In genomic region chr4:140330138-140330537, GRCm38 (mm10) we compare ENCODE assay signal across 21 mouse cellular contexts.
DNase-seq lines count a peak whose midpoint lies in the region; ATAC-seq and TF ChIP-seq lines count a peak whose summit lies in the region.
"Had no signal": no experiment of that assay in that cellular context is flagged by ENCODE, and none has a peak within 500 bp of the region (broad histone marks: within the 10 kb centered on the region; RNA-seq: fewer than 3 reads in every experiment).

No protein-coding gene starts in this region.

- H3K9ac ChIP-seq in hindbrain, embryonic 15.5 days = no peak overlapping the region
- H3K9ac ChIP-seq in hindbrain, embryonic 13.5 days = no peak overlapping the region
- H3K9ac ChIP-seq in forebrain, embryonic 12.5 days = no peak overlapping the region
- H3K9ac ChIP-seq in forebrain, embryonic 15.5 days (replicated peaks) = no peak overlapping the region
- H3K9ac ChIP-seq in kidney, embryonic 16.5 days (replicated peaks; ENCODE audit: low read length) = no peak overlapping the region
- H3K9ac ChIP-seq: heart, embryonic 13.5 days had no signal

- H3K4me1 ChIP-seq in hindbrain, embryonic 15.5 days (replicated peaks) = peaks cover 13% of the 10 kb centered on the region
- H3K4me1 ChIP-seq in hindbrain, embryonic 13.5 days (replicated peaks) = peaks cover 15% of the 10 kb centered on the region
- peaks cover 7% of the 10 kb centered on the region; the same call in 1 of the 2 replicates for H3K4me1 ChIP-seq in forebrain, embryonic 12.5 days
- H3K4me1 ChIP-seq in forebrain, embryonic 15.5 days = peaks cover 17% of the 10 kb centered on the region
- no peaks in the 10 kb centered on the region for H3K4me1 ChIP-seq in kidney, embryonic 16.5 days (ENCODE audit: insufficient read depth, low read length)
- H3K4me1 ChIP-seq: heart, embryonic 10.5 days; heart, embryonic 13.5 days had no signal

- no peak overlapping the region for H3K4me2 ChIP-seq in hindbrain, embryonic 15.5 days
- no peak overlapping the region for H3K4me2 ChIP-seq in hindbrain, embryonic 13.5 days
- no peak overlapping the region for H3K4me2 ChIP-seq in forebrain, embryonic 12.5 days
- H3K4me2 ChIP-seq in forebrain, embryonic 15.5 days (replicated peaks) = no peak overlapping the region
- no peak overlapping the region for H3K4me2 ChIP-seq in kidney, embryonic 16.5 days (replicated peaks; ENCODE audit: low read depth, low read length)
- H3K4me2 ChIP-seq: heart, embryonic 13.5 days had no signal

- no peak overlapping the region for H3K4me3 ChIP-seq in hindbrain, embryonic 15.5 days
- no peak overlapping the region for H3K4me3 ChIP-seq in hindbrain, embryonic 13.5 days
- H3K4me3 ChIP-seq in forebrain, embryonic 12.5 days (replicated peaks) = no peak overlapping the region
- no peak overlapping the region for H3K4me3 ChIP-seq in forebrain, embryonic 15.5 days
- no peak overlapping the region for H3K4me3 ChIP-seq in kidney, embryonic 16.5 days (ENCODE audit: low read length)
- H3K4me3 ChIP-seq: heart, adult 2 months; heart, embryonic 10.5 days; heart, embryonic 13.5 days had no signal

- H3K27ac ChIP-seq in hindbrain, embryonic 15.5 days (replicated peaks) = peak overlapping the region; percentile 39; the same call in 1 of the 2 replicates
- no peak overlapping the region; the same call in 1 of the 2 replicates for H3K27ac ChIP-seq in hindbrain, embryonic 13.5 days
- no peak overlapping the region for H3K27ac ChIP-seq in forebrain, embryonic 12.5 days
- peak overlapping the region; percentile 13; the same call in 1 of the 2 replicates for H3K27ac ChIP-seq in forebrain, embryonic 15.5 days (replicated peaks)
- H3K27ac ChIP-seq in kidney, embryonic 16.5 days (ENCODE audit: low read length) = no peak overlapping the region
- H3K27ac ChIP-seq: heart, adult 2 months; heart, embryonic 10.5 days; heart, embryonic 13.5 days had no signal

- no peak for ATAC-seq in hindbrain, embryonic 15.5 days (ENCODE audit: low FRiP score, low read depth)
- no peak for ATAC-seq in hindbrain, embryonic 13.5 days (ENCODE audit: low FRiP score)
- ATAC-seq in forebrain, embryonic 12.5 days (ENCODE audit: low FRiP score) = peak; percentile 81; the same call in 1 of the 2 replicates
- ATAC-seq in forebrain, embryonic 15.5 days (replicated peaks) = peak; percentile 79
- ATAC-seq in kidney, embryonic 16.5 days (ENCODE audit: low FRiP score, low TSS enrichment) = no peak
- ATAC-seq: activated CD4-positive, CD25-positive, alpha-beta regulatory T cell, adult 4 months had no signal

- H3K36me3 ChIP-seq in hindbrain, embryonic 15.5 days = no peaks in the 10 kb centered on the region
- H3K36me3 ChIP-seq in hindbrain, embryonic 13.5 days = no peaks in the 10 kb centered on the region
- H3K36me3 ChIP-seq in forebrain, embryonic 12.5 days (replicated peaks) = no peaks in the 10 kb centered on the region
- no peaks in the 10 kb centered on the region for H3K36me3 ChIP-seq in forebrain, embryonic 15.5 days
- no peaks in the 10 kb centered on the region for H3K36me3 ChIP-seq in kidney, embryonic 16.5 days (ENCODE audit: insufficient read depth, low read length)
- H3K36me3 ChIP-seq: heart, embryonic 10.5 days; heart, embryonic 13.5 days had no signal

- no peaks in the 10 kb centered on the region for H3K27me3 ChIP-seq in hindbrain, embryonic 15.5 days
- peaks cover 4% of the 10 kb centered on the region; the same call in 1 of the 2 replicates for H3K27me3 ChIP-seq in hindbrain, embryonic 13.5 days
- H3K27me3 ChIP-seq in forebrain, embryonic 12.5 days = no peaks in the 10 kb centered on the region
- H3K27me3 ChIP-seq in forebrain, embryonic 15.5 days = no peaks in the 10 kb centered on the region
- no peaks in the 10 kb centered on the region for H3K27me3 ChIP-seq in kidney, embryonic 16.5 days (ENCODE audit: insufficient read depth, low read length)
- H3K27me3 ChIP-seq: heart, embryonic 13.5 days had no signal

- no peak for TF ChIP-seq POLR2A in brain, embryonic 14.5 days (IDR thresholded peaks at IDR 0.05; ENCODE audit: borderline replicate concordance, extremely low read depth, insufficient read depth, insufficient read length, poor library complexity, severe bottlenecking)

- WGBS in hindbrain, embryonic 15.5 days = 60% methylated on average over 4 of the region's 4 CpGs
- 46% methylated on average over 4 of the region's 4 CpGs for WGBS in hindbrain, embryonic 13.5 days
- WGBS in forebrain, embryonic 12.5 days = 75% methylated on average over 4 of the region's 4 CpGs
- 19% methylated on average over 4 of the region's 4 CpGs for WGBS in forebrain, embryonic 15.5 days
- 86% methylated on average over 4 of the region's 4 CpGs for WGBS in kidney, embryonic 16.5 days

- H3K9me3 ChIP-seq in hindbrain, embryonic 15.5 days = no peaks in the 10 kb centered on the region
- H3K9me3 ChIP-seq in hindbrain, embryonic 13.5 days = no peaks in the 10 kb centered on the region
- H3K9me3 ChIP-seq in forebrain, embryonic 12.5 days = no peaks in the 10 kb centered on the region
- no peaks in the 10 kb centered on the region for H3K9me3 ChIP-seq in forebrain, embryonic 15.5 days
- H3K9me3 ChIP-seq in kidney, embryonic 16.5 days (ENCODE audit: low read length) = no peaks in the 10 kb centered on the region
- H3K9me3 ChIP-seq: heart, embryonic 10.5 days; heart, embryonic 13.5 days had no signal

- TF ChIP-seq CTCF in brain, embryonic 14.5 days (IDR thresholded peaks at IDR 0.05; ENCODE audit: borderline replicate concordance, extremely low read depth, insufficient read depth, insufficient read length) = no peak

- peak; percentile 88 for DNase-seq in brain, embryonic 14.5 days (ENCODE audit: low read depth)
- no peak for DNase-seq in ovary, postnatal 10 days (ENCODE audit: low spot score)
- DNase-seq in gastrocnemius, postnatal 4 days (ENCODE audit: low spot score in 2 of 2) = no peak
- DNase-seq: adrenal gland, adult 8-10 months; adrenal gland, postnatal 25 days; cerebellum, adult 18-20 months; cerebellum, adult 9-10 months; cerebellum, postnatal 14 days; gastrocnemius, postnatal 25 days; heart, adult 2 months; heart, postnatal 14 days; heart, postnatal 4 days; kidney, adult 11 months had no signal

Comparison
In these comparisons a context has a peak if more than half of its experiments do, and no peak if none do; other contexts are left out.
1. H3K27ac ChIP-seq: peak in hindbrain, embryonic 15.5 days (single experiment) and forebrain, embryonic 15.5 days (single experiment); none in hindbrain, embryonic 13.5 days (single experiment), forebrain, embryonic 12.5 days (single experiment) and kidney, embryonic 16.5 days (single experiment).
2. ATAC-seq: peak in forebrain, embryonic 12.5 days (single experiment) and forebrain, embryonic 15.5 days (single experiment); none in hindbrain, embryonic 15.5 days (single experiment), hindbrain, embryonic 13.5 days (single experiment) and kidney, embryonic 16.5 days (single experiment).